Mouse (Mus musculus): ENCODE measurements around the gene Atg101.
A peak's percentile ranks its signal among the peaks of the same experiment; 100 is the strongest.
"Not testable (repeated sequence)": the region's sequence is repeated elsewhere in the genome, so short reads cannot be mapped to it uniquely, and the experiment has no call there.

Gene Atg101

GRCm38 (mm10) chr15:101316913-101317813 lies 33.1 kb downstream of the Atg101 start:
- DNase-seq, result no peak

DNA sequence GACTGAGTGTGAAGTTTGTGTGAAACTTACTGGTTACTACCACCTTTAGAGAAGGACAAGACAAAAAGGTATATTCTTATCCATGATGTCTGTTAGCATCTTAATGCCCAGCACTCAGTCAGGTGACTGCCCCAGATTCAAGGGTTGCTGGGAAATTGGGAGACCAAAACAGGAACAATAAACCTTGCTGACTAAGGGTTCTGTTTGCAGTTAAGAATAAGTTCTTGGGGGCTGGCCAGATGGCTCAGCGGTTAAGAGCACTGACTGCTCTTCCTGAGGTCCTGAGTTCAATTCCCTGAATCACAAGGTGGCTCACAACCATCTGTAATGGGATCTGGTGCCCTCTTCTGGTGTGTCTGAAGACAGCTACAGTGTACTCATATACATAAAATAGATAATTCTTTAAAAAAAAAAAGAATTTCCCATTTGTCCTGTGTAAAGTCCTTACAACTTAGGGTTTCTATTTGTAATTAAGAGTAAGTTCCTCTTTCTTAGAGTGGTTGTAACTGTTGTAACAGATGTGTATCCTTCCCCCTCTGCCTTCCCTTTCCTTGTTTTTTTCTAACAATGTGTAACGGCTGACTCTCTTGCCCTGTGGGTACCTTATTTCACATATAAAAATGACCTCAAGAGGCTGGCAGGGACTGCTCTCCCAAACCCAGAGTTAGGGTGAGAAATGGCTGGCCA lies 33.9 kb downstream of the Atg101 start:
- no peak for DNase-seq

DNA sequence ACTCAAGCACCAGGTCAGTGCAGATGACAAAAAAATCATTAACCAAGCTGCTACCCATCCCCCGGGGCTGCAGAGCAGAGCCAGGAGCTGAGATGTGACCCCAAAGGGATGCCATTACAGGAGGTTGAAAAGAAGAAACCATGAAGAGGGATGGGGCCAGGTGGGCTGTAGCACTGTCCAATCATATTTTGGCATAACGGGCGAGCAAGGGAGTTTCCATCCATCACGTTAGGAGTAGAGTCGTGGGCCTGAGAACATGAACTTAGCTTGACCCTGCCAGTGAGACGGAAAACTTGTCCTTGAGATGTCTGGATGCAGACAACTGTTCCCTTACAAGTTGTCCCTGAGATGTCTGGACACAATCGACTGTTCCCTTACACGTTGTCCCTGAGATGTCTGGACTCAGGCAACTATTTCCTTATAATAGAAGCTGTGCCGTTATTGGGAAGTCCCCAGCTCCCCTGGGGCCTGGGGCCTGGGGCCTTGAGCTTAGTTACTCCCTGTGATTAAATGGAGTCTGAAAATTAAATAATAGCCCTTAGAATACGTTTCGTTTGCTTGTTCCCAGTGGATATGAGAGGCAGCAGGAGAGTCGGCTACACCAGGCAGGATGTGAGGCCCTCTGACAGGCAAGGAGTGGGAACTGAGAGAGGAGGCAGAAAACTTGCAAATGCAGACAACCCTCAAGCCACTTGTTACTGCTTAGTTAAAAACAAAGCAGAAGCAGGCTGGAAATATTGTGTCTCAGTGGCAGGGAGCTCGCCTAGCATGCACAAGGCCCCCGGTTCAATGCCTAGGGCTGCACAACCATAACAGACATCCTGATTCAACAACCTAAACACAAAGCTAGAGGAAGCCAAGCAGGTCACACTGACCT lies 35.1 kb downstream of the Atg101 start:
- no peak for DNase-seq

DNA sequence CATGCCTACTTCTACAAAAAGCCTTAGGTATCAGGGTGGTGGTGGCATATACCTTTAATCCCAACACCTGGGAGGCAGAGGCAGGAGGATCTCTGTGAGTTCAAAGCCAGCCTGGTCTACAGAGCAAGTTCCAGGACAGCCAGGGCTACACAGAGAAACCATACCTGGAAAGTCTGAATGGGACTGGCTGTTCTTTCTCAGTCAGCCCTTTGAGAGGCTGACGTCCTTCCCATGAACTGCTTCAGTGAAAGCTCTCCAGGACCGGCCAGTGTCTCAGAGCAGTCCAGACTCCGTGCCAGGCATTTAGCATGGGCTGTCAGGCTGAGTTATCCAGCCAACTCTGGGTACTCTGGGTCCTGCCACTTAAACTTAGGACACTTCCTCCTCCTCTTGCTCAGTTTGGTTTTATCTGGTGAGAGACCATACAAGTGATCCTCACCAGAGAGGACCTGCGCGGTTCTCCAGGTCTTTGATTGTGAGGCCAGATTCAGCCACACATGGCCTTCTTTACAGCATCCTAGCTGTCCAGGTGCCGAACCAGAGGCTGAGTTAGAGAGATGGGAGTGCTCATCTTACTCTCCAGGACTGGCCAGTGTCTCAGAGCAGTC lies 36.0 kb downstream of the Atg101 start:
- DNase-seq, result no peak

DNA sequence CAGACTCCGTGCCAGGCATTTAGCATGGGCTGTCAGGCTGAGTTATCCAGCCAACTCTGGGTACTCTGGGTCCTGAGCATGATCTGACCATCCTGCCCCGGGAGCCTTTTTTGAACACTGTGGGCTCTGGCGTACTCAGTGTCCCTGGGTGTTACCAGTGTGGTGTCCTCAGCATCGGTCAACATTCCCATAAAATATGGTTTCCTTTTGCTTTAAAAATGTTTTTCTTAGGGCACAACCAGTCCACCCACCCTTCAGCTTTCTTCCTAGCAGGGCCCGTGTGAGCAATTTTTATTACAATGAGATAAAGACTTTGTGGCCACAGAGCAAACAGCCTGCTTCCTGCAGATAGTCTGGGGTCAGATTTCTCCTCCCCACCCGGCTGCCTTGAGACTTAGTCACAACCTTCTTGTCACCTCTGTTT lies 36.6 kb downstream of the Atg101 start:
- DNase-seq, result no peak

GRCm38 (mm10) chr15:101321126-101321525 lies 37.1 kb downstream of the Atg101 start:
- no peak for DNase-seq

DNA sequence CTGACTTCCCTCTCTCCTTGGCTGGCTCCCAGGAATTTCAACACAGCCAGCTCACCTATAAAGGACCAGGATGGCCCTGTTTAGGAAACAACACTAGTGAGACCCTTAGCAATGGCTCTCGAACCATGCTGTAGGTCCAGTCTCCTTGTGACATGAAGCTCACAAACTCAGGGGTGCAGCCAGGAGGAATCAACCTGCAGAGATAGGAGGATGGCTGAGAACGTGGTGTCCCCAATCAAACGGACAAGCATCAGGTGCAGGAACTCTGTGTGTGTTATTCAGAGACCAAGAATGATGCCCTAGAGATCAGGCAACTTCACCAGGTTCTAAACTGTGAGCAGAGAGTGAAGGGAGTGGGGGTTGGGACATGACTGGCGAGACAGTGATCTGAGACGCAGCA lies 38.0 kb downstream of the Atg101 start:
- no peak for DNase-seq

DNA sequence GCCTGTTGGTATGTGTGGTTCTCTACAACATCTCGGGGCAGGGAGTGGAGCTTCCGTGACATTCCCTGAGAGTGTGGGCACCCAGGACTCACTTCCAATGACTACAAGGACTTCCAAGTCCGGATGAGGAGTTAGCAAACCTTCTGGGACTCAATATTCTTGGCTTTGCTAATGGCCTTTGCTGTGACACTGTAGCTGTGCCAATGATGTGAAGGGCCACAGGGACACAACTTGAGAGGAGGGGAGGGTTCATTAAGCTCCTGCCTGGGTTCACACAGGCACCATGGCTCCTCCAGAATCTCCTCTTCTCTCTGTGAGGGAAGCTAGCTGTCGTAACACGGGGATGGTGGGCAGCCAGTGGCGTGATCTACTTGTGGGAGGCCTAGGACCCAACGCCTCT lies 38.6 kb downstream of the Atg101 start:
- no peak for DNase-seq

- DNase-seq, result no peak
Measured at GRCm38 (mm10) chr15:101323511-101323910, 39.4 kb downstream of the Atg101 start.

DNA sequence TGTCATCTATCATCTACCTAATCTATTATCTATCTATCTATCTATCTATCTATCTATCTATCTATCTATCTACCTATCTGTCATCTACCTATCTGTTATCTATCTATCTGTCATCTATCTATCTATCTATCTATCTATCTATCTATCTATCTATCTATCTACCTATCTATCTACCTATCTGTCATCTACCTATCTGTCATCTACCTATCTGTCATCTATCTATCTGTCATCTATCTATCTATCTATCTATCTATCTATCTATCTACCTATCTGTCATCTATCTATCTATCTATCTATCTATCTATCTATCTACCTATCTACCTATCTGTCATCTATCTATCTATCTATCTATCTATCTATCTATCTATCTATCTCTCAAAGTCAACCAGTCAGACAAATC lies 40.3 kb downstream of the Atg101 start:
- DNase-seq, result not testable (repeated sequence)

- no peak for DNase-seq
Measured at GRCm38 (mm10) chr15:101325991-101326534, 42.0 kb downstream of the Atg101 start.

DNA sequence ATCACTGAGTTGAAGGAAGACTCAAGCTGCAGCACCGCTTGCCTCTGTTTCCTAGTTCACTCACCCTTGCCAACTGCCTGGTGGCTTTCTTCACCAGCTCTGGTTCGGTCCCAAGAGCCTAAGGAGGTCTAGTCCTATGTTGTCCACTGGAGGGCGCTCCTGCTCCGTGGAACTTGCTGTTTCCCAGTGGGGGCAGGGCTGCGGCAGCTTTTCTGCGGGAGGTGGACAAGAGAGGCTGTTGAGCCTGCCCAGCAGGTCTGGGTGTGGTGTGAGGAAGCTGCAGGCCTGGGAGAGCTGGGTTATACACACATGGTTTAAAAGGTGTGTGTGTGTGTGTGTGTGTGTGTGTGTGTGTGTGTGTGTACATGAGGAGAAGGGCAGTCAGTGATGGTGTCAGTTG lies 43.2 kb downstream of the Atg101 start:
- peak; percentile 83 for DNase-seq

- DNase-seq, result no peak
Measured at GRCm38 (mm10) chr15:101328876-101329563, 44.9 kb downstream of the Atg101 start.

DNA sequence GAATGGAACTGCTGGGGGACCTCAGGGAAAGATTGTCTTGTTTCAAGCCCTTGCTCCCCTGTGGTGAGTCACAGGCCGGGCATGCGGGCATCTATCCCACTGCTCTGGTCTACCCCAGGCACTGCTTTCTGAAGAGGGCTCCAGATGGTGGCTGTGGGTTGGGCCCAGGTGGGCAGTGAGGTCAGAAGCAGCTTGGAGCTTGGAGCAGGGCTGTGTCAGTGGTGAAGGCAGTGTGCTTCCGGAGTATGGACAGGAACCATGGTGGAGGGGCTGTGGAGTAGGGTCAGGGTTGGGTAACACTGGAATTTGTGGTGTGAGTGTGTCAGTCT lies 45.5 kb downstream of the Atg101 start:
- DNase-seq, result no peak

- DNase-seq, result no peak
Measured at GRCm38 (mm10) chr15:101331090-101331489, 47.0 kb downstream of the Atg101 start.

DNA sequence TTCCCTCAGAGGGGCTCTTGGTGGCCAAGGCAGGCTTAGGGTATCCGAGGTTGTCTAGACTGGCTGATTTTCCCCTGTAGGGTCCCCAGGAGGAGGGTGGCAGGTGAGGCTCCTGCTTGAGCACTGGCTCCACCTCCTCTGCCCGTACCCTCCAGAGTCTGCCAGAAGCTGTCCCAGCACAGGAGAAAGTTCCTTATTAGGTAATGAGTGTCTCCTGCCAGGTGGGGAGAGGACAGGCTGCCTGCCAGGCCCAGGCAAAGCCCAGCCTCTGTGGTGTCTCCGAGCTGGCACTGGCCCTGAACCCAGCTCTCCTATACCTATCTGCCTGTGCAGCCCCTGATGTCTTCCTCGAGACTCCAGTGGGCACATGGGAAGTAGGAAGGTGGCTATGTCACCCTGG lies 48.3 kb downstream of the Atg101 start:
- no peak for DNase-seq

DNA sequence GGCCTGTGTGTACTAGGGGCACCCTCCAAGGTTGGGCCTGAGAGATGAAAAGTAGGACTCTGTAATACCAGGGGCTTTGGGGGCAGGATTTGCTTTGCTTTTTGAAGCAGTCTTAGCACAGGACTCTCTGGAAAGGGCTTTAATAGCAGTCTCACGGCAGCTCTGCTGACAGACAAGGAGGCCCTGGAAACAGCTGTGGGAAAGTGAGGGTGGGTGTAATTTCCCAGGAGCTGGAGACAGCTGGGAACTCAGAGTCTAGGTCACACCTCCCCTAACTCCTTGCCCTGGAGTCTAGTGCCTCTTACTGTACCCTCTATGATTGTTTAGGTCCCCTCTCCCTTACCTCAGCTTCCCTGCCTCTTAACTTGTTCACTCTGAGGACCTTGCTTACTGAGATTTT lies 49.1 kb downstream of the Atg101 start:
- no peak for DNase-seq

DNA sequence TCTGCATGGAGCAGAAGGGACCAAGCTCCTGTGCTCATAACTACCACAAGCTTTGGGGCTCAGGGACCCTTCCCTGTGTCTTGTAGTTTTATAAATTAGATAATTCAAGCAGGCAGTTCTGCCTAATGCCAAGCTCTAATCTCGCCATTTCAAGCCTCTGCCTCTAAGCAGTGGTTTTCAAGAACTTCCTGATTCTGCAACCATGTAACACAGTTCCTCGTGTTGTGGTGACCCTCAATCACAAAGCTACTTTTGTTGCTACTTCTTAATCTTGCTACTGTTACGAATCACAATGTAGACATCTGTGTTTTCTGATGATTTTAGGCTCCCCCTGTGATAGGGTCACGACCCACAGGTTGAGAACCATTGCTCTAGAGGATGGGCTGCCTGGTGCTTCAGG lies 49.6 kb downstream of the Atg101 start:
- no peak for DNase-seq

DNA sequence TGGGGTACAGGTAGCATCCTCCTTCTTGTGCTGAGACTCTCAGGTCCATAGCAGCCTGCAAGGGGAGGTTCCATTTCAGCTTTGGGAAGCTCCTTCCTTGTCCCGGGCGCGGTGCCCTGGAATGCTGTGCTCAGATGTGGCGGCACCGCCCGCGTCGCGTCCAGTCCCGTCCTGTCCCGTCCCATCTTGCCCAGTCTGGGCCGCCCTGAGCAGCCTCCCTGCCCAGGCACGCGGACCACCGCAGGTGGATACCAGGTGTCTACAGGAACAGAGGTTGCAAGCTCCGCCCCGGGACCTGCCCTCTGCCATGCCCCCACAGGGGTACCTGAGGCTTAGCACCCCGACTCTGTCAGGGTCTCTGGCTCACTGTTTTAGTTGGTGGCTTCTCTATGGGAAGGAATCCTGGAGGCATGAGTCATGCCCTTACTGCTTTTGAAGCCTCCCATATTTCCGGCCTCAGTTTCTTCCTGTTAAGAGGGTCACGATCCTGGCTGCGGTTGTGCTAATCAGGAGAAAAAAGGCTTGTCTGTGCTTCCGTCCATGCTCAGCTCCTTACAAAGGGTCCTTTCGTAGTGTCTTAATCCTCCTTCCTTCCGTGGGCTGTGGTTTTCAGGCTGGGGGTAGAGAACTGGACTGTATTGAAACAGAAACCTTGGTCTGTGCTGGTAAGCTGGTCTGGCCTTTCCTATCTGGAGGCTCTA lies 52.6 kb downstream of the Atg101 start:
- DNase-seq, result no peak

DNA sequence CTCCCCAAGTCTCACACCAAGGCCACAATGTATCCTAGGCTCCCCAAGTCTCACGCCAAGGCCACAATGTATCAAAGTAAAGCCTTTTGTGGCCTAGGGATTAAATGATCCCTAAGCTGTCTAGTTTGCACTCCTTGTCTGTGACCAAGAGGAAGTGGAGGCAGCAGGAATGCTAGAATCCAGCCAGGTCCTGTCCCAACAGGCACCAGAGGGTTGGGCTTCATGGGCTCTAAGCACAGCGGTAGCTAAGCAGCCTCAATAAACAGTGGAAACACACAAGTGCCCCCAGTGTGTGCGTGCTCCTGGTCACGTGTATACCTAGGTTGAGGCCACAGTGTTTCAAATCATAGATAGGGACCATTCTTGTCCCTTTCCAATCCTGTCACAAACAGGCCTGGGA lies 54.3 kb downstream of the Atg101 start:
- no peak for DNase-seq

DNA sequence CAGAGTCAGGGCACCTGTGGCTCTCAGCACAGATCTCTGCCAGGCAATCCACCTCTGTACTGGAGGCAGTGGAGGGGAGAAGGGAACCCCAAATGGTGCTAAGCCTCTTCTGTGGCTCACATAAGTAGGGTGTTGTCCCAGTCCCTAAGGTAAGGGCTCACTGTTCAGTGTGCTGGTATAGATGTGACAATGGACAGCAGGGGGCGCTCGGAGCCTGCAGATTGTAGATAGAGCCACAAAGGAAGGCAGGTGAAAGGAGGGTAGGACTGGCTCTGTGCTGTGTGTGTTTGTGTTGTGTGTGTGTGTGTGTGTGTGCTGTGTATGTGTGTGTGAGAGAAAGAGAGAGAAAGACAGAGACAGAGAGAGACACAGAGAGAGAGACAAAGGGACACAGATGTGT lies 55.5 kb downstream of the Atg101 start:
- peak; percentile 92 for DNase-seq

Measured in embryo, embryonic 11 days (tissue).